Mouse (Mus musculus): ENCODE measurements at regions not wholly inside any gene's neighbourhood (a gene's known extent, or its start where the extent isn't known, plus 50 kb on each side); places are given as distances from the start of the nearest gene placed in this dataset.
A peak's percentile ranks its signal among the peaks of the same experiment; 100 is the strongest.
"Not testable (repeated sequence)": the region's sequence is repeated elsewhere in the genome, so short reads cannot be mapped to it uniquely, and the experiment has no call there.

DNA sequence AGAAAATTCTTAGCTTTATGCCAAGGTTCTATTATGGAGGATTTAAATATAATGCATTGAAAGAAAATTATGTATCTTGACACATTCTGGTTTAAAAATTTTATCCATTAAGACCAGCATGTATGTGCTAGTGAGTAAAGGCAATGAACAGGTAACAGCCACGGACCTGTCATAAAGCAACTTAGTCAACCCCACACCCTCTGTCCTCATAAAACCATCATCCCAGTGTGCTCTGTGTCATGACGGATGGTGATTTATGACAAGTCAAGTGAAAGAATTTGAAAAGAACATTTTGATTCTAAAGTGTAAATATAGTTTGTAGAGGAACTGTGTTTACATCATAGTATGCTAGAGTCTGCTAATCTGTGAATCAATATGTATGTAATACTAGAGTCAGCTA, 946.3 kb upstream of the Cypt12 start:
- ATAC-seq (ENCODE audit: insufficient number of reproducible peaks, low FRiP score, low TSS enrichment), result no peak

GRCm38 (mm10) chr3:17003136-17003535, 945.1 kb upstream of the Cypt12 start:
- ATAC-seq (ENCODE audit: insufficient number of reproducible peaks, low FRiP score, low TSS enrichment), result peak; percentile 100

GRCm38 (mm10) chr3:17014184-17015048, 933.8 kb upstream of the Cypt12 start:
- ATAC-seq (ENCODE audit: insufficient number of reproducible peaks, low FRiP score, low TSS enrichment), result no peak

GRCm38 (mm10) chr3:17050811-17051210, 897.4 kb upstream of the Cypt12 start:
- no peak for ATAC-seq (ENCODE audit: insufficient number of reproducible peaks, low FRiP score, low TSS enrichment)

- ATAC-seq (ENCODE audit: insufficient number of reproducible peaks, low FRiP score, low TSS enrichment), result not testable (repeated sequence)
Observed at GRCm38 (mm10) chr3:17058381-17058780, 889.8 kb upstream of the Cypt12 start.

DNA sequence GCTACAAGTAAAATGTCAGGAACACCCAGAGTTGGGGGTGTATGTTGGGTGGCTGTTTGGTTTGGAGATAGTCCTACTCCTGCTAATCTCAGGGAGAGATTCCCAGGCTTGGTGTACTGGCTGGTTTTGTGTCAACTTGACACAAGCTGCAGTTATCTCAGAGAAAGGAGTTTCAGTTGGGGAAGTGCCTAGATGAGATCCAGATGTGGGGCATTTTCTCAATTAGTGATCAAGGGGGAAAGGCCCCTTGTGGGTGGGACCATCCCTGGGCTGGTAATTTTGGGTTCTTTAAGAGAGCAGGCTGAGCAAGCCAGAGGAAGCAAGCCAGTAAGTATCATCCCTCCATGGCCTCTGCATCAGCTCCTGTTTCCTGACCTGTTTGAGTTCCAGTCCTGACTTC, 841.9 kb upstream of the Cypt12 start:
- ATAC-seq (ENCODE audit: insufficient number of reproducible peaks, low FRiP score, low TSS enrichment), result not testable (repeated sequence)
